Mouse (Mus musculus): ENCODE results near the gene Polq. TPM values are rescaled to one million over a fixed set of nuclear protein-coding genes. Genes with fewer than 3 reads are reported as not detected.
A peak's percentile ranks its signal among the peaks of the same experiment; 100 is the strongest.
"Not testable (repeated sequence)": the region's sequence is repeated elsewhere in the genome, so short reads cannot be mapped to it uniquely, and the experiment has no call there.

The Polq gene
- polyA plus RNA-seq, 1 experiment: 0.85 TPM

GRCm38 (mm10) chr16:37089648-37090047 is 78.1 kb downstream of the Polq start:
- H3K27me3 ChIP-seq (replicated peaks): no peaks in the 10 kb centered on the region
- 0 out of 2 replicates have a peak, but pooled peaks cover 4% of the 10 kb centered on the region for H3K9me3 ChIP-seq
- H3K4me3 ChIP-seq (replicated peaks): no peak overlapping the region
- TF ChIP-seq FLI1 (IDR thresholded peaks at IDR 0.05; ENCODE audit: low read length): no peak
- no peak for TF ChIP-seq GATA1 (IDR thresholded peaks at IDR 0.05; ENCODE audit: borderline replicate concordance, low read length)
- H3K36me3 ChIP-seq (replicated peaks; ENCODE audit: low read length): peaks cover 82% of the 10 kb centered on the region
- H3K4me1 ChIP-seq: peaks cover 8% of the 10 kb centered on the region; the same call in 1 of the 2 replicates

GRCm38 (mm10) chr16:37094169-37094833 is 82.7 kb downstream of the Polq start:
- Histone ChIP-seq H3K9me3 (no peaks in the 10 kb centered on the region), H3K4me3 (replicated peaks) (peak overlapping the region; percentile 34), H3K4me1 (peaks cover 8% of the 10 kb centered on the region; the same call in 1 of the 2 replicates), H3K27me3 (replicated peaks) (no peaks in the 10 kb centered on the region), H3K36me3 (replicated peaks; ENCODE audit: low read length) (peaks cover 69% of the 10 kb centered on the region)
- TF ChIP-seq GATA1 (IDR thresholded peaks at IDR 0.05; ENCODE audit: borderline replicate concordance, low read length) (no peak), FLI1 (IDR thresholded peaks at IDR 0.05; ENCODE audit: low read length) (no peak)

- Histone ChIP-seq H3K9me3 (no peaks in the 10 kb centered on the region), H3K4me1 (peaks cover 15% of the 10 kb centered on the region), H3K27me3 (replicated peaks) (no peaks in the 10 kb centered on the region), H3K4me3 (replicated peaks) (peak overlapping the region; percentile 62), H3K36me3 (replicated peaks; ENCODE audit: low read length) (no peaks in the 10 kb centered on the region)
- TF ChIP-seq FLI1 (IDR thresholded peaks at IDR 0.05; ENCODE audit: low read length) (no peak), GATA1 (IDR thresholded peaks at IDR 0.05; ENCODE audit: borderline replicate concordance, low read length) (no peak)
Measured at GRCm38 (mm10) chr16:37108763-37109162, 97.2 kb downstream of the Polq start.

- H3K9me3 ChIP-seq: no peaks in the 10 kb centered on the region
- H3K36me3 ChIP-seq (replicated peaks; ENCODE audit: low read length): no peaks in the 10 kb centered on the region
- no peaks in the 10 kb centered on the region for H3K27me3 ChIP-seq (replicated peaks)
- no peak overlapping the region for H3K4me3 ChIP-seq (replicated peaks)
- TF ChIP-seq FLI1 (IDR thresholded peaks at IDR 0.05; ENCODE audit: low read length): no peak
- no peak for TF ChIP-seq GATA1 (IDR thresholded peaks at IDR 0.05; ENCODE audit: borderline replicate concordance, low read length)
- H3K4me1 ChIP-seq: peaks cover 15% of the 10 kb centered on the region
Measured at GRCm38 (mm10) chr16:37109285-37109684, 97.7 kb downstream of the Polq start.

- H3K4me1 ChIP-seq; H3K36me3 ChIP-seq (replicated peaks; ENCODE audit: low read length); H3K4me3 ChIP-seq (replicated peaks); H3K9me3 ChIP-seq; H3K27me3 ChIP-seq (replicated peaks): not testable (repeated sequence)
Measured at GRCm38 (mm10) chr16:37125190-37125589, 113.6 kb downstream of the Polq start.

Other genes with a start within 250 kb of the Polq start
- gene Slc15a2, start 226.8 kb upstream of the Polq start, polyA plus RNA-seq (2012; ENCODE audit: insufficient read depth, low replicate concordance): not detected in 2 replicates
- gene Iqcb1, start 183.4 kb upstream of the Polq start, polyA plus RNA-seq (2012; ENCODE audit: insufficient read depth, low replicate concordance): 0.36 TPM in 1 of 2 replicates, not detected in the other
- not detected in 2 replicates for gene Eaf2, start 136.8 kb upstream of the Polq start, polyA plus RNA-seq (2012; ENCODE audit: insufficient read depth, low replicate concordance)
- 15.5 and 21.9 TPM in 2 replicates for gene Golgb1, start 136.6 kb upstream of the Polq start, polyA plus RNA-seq (2012; ENCODE audit: insufficient read depth, low replicate concordance)
- 47.6 and 219 TPM in 2 replicates for gene Hcls1, start 76.8 kb upstream of the Polq start, polyA plus RNA-seq (2012; ENCODE audit: insufficient read depth, low replicate concordance)
- gene Fbxo40, start 21.3 kb upstream of the Polq start, polyA plus RNA-seq (2012; ENCODE audit: insufficient read depth, low replicate concordance): 0.09 TPM in 1 of 2 replicates, not detected in the other

All from megakaryocyte, embryonic 14.5 days (primary cell).